Mouse (Mus musculus) adrenal gland, adult 2 months (tissue): ENCODE data around the gene Gm7694. TPM values are rescaled to one million over a fixed set of nuclear protein-coding genes. Genes with fewer than 3 reads are reported as not detected.
A peak's percentile ranks its signal among the peaks of the same experiment; 100 is the strongest.

Experiments used
- DNase-seq: peaks from one replicate; pipeline ENCODE4 v3.0.0; 2021
- long read RNA-seq: library from polyadenylated mRNA; stranded (forward); transcript quantifications from one replicate; pipeline ENCODE4 v2.0.0, GENCODE M21; 2021
- polyA plus RNA-seq: library from polyadenylated mRNA; depleted of rRNA; stranded (reverse); fragments of >200 nt; gene quantifications from 2 replicates; pipeline ENCODE4 v1.2.3, GENCODE M21; 2012; rRNA removed
- total RNA-seq, 2 experiments: library from RNA; stranded (reverse); gene quantifications; 2 replicates each; pipeline ENCODE4 v1.2.3; 2021

Gene Gm7694
- 1 to 10 TPM; 9.5 to 9.6 TPM for total RNA-seq
- polyA plus RNA-seq = 5.3 and 7.5 TPM in 2 replicates
- long read RNA-seq, partial matches to known transcripts = 0 of 4 reads
- long read RNA-seq, other reads (novel, unspliced or antisense) = 4 of 4 reads

- DNase-seq = no peak
Measured at GRCm38 (mm10) chr1:170306232-170306631, at the start of gene Gm7694. Gene Gm7694 (minus strand): TSS chr1:170306332.

- DNase-seq = no peak
Measured at GRCm38 (mm10) chr1:170353335-170353734, 47.2 kb upstream of the Gm7694 start.

GRCm38 (mm10) chr1:170351080-170351479, 44.9 kb upstream of the Gm7694 start:
- DNase-seq = no peak

GRCm38 (mm10) chr1:170346266-170346665, 40.1 kb upstream of the Gm7694 start:
- no peak for DNase-seq

- no peak for DNase-seq
Measured at GRCm38 (mm10) chr1:170343906-170344305, 37.8 kb upstream of the Gm7694 start.

GRCm38 (mm10) chr1:170343081-170343480, 36.9 kb upstream of the Gm7694 start:
- DNase-seq = no peak

GRCm38 (mm10) chr1:170339943-170340342, 33.8 kb upstream of the Gm7694 start:
- DNase-seq = no peak

GRCm38 (mm10) chr1:170332775-170333174, 26.6 kb upstream of the Gm7694 start:
- no peak for DNase-seq

- no peak for DNase-seq
Measured at GRCm38 (mm10) chr1:170331926-170332325, 25.8 kb upstream of the Gm7694 start.

GRCm38 (mm10) chr1:170325277-170325676, 19.1 kb upstream of the Gm7694 start:
- DNase-seq = no peak

- no peak for DNase-seq
Measured at GRCm38 (mm10) chr1:170324312-170324711, 18.2 kb upstream of the Gm7694 start.

GRCm38 (mm10) chr1:170323001-170323400, 16.9 kb upstream of the Gm7694 start:
- DNase-seq = no peak

- DNase-seq = peak; percentile 35
Measured at GRCm38 (mm10) chr1:170322046-170322445, 15.9 kb upstream of the Gm7694 start.

- DNase-seq = no peak
Measured at GRCm38 (mm10) chr1:170311431-170311830, 5.3 kb upstream of the Gm7694 start.

- no peak for DNase-seq
Measured at GRCm38 (mm10) chr1:170308503-170308902, 2.4 kb upstream of the Gm7694 start, which contains the start of gene Spata46. Gene Spata46 (plus strand): TSS chr1:170308803.

GRCm38 (mm10) chr1:170305002-170305401, 1.1 kb downstream of the Gm7694 start:
- DNase-seq = no peak

GRCm38 (mm10) chr1:170303103-170303502, 3.0 kb downstream of the Gm7694 start:
- DNase-seq = peak; percentile 22

- DNase-seq = no peak
Measured at GRCm38 (mm10) chr1:170302456-170302855, 3.7 kb downstream of the Gm7694 start.

GRCm38 (mm10) chr1:170301686-170302085, 4.4 kb downstream of the Gm7694 start:
- DNase-seq = no peak

- no peak for DNase-seq
Measured at GRCm38 (mm10) chr1:170299496-170299895, 6.6 kb downstream of the Gm7694 start.

- DNase-seq = no peak
Measured at GRCm38 (mm10) chr1:170294786-170295570, 11.2 kb downstream of the Gm7694 start.

GRCm38 (mm10) chr1:170293257-170293656, 12.9 kb downstream of the Gm7694 start:
- peak; percentile 13 for DNase-seq

- peak; percentile 60 for DNase-seq
Measured at GRCm38 (mm10) chr1:170292239-170292951, 13.7 kb downstream of the Gm7694 start.
